Mouse (Mus musculus) limb, embryonic 12.5 days (tissue): Measurements from ENCODE around the gene Nod2. TPM values are rescaled to one million over a fixed set of nuclear protein-coding genes. Genes with fewer than 3 reads are reported as not detected.
"Not testable (repeated sequence)": the region's sequence is repeated elsewhere in the genome, so short reads cannot be mapped to it uniquely, and the experiment has no call there.

Experiments
- ATAC-seq: fragments of 200-750 bp; cut with Nextera tagmentation; 2 replicates; pipeline ENCODE4 v1.8.0; 2017; ENCODE audit warnings: low read depth, moderate TSS enrichment; ENCODE audit not compliant: insufficient number of reproducible peaks, insufficient read depth, low FRiP score, low TSS enrichment
- H3K27ac ChIP-seq: fragments of 300-500 bp; sonication (generic); 2 replicates; pipeline ENCODE4 v1.5.1; 2016; ENCODE audit warnings: mild to moderate bottlenecking, moderate library complexity
- H3K27me3 ChIP-seq: fragments of 300-500 bp; sonication (generic); 2 replicates; pipeline ENCODE4 v1.6.1; 2016; ENCODE audit warnings: mild to moderate bottlenecking, moderate library complexity
- H3K36me3 ChIP-seq: fragments of 300-500 bp; sonication (generic); 2 replicates; pipeline ENCODE4 v1.6.1; 2016; ENCODE audit warnings: mild to moderate bottlenecking, moderate library complexity
- H3K4me1 ChIP-seq: fragments of 300-500 bp; sonication (generic); replicated peaks from 2 replicates; pipeline ENCODE4 v1.6.1; 2016
- H3K4me2 ChIP-seq: fragments of 300-500 bp; sonication (generic); 2 replicates; pipeline ENCODE4 v1.6.1; 2016; ENCODE audit warnings: mild to moderate bottlenecking, moderate library complexity
- H3K4me3 ChIP-seq: fragments of 300-500 bp; sonication (generic); replicated peaks from 2 replicates; pipeline ENCODE4 v1.5.1; 2016; ENCODE audit warnings: mild to moderate bottlenecking
- H3K9ac ChIP-seq: fragments of 300-500 bp; sonication (generic); replicated peaks from 2 replicates; pipeline ENCODE4 v1.6.1; 2016; ENCODE audit warnings: mild to moderate bottlenecking, moderate library complexity
- H3K9me3 ChIP-seq: fragments of 300-500 bp; sonication (generic); 2 replicates; pipeline ENCODE4 v1.6.1; 2016; ENCODE audit warnings: mild to moderate bottlenecking, moderate library complexity
- WGBS: fragments of 180-500 bp; shearing (Covaris S2); methylation state at CpG from one replicate; pipeline ENCODE4 v1.1.7; 2016; 5-methylcytosine and 5-hydroxymethylcytosine counted together
- polyA plus RNA-seq: library from polyadenylated mRNA; unstranded; fragments of >200 nt; fragmentation: Nextera tagmentation; extraction: Ambion mirVana; gene quantifications from 2 replicates; pipeline ENCODE4 v1.2.1, GENCODE M21; 2016

Nod2 gene
- polyA plus RNA-seq, 1 experiment from 2014 or later = 0.18 TPM

GRCm38 (mm10) chr8:88633343-88633765 is 13.8 kb upstream of the Nod2 start:
- H3K9ac ChIP-seq = no peak overlapping the region
- peaks cover 5% of the 10 kb centered on the region for H3K4me1 ChIP-seq
- H3K36me3 ChIP-seq = no peaks in the 10 kb centered on the region
- no peak overlapping the region for H3K4me2 ChIP-seq
- peaks cover 9% of the 10 kb centered on the region for H3K27me3 ChIP-seq
- ATAC-seq = no peak
- no peak overlapping the region for H3K27ac ChIP-seq
- 83% methylated on average over 6 of the region's 7 CpGs for WGBS
- no peaks in the 10 kb centered on the region for H3K9me3 ChIP-seq
- H3K4me3 ChIP-seq = no peak overlapping the region

GRCm38 (mm10) chr8:88635474-88636397 is 11.4 kb upstream of the Nod2 start, which contains the start of gene Snx20:
TSS of gene Snx20 (minus strand) at chr8:88636128.
- no peak within 1 kb of the TSS for H3K27ac ChIP-seq
- ATAC-seq = no peak

GRCm38 (mm10) chr8:88637092-88638000 is 9.8 kb upstream of the Nod2 start:
- ATAC-seq = no peak
- H3K27ac ChIP-seq = no peak overlapping the region
- H3K27me3 ChIP-seq = no peaks in the 10 kb centered on the region
- H3K9me3 ChIP-seq = no peaks in the 10 kb centered on the region
- H3K9ac ChIP-seq = no peak overlapping the region
- no peaks in the 10 kb centered on the region for H3K36me3 ChIP-seq
- no peak overlapping the region for H3K4me2 ChIP-seq
- H3K4me1 ChIP-seq = no peaks in the 10 kb centered on the region
- WGBS = 74% methylated on average over 9 of the region's 9 CpGs
- H3K4me3 ChIP-seq = no peak overlapping the region

More at GRCm38 (mm10) chr8:88635474-88636397, 11.4 kb upstream of the Nod2 start, which contains the start of gene Snx20:
- H3K4me3 ChIP-seq = no peak within 1 kb of the TSS
- H3K36me3 ChIP-seq = no peaks in the 10 kb centered on the region
- WGBS = 84% methylated on average over 14 of the region's 14 CpGs
- no peak within 1 kb of the TSS for H3K4me2 ChIP-seq
- no peaks in the 10 kb centered on the region for H3K9me3 ChIP-seq
- no peaks in the 10 kb centered on the region for H3K4me1 ChIP-seq
- H3K9ac ChIP-seq = no peak within 1 kb of the TSS
- no peaks in the 10 kb centered on the region for H3K27me3 ChIP-seq

GRCm38 (mm10) chr8:88638908-88639307 is 8.2 kb upstream of the Nod2 start:
- no peaks in the 10 kb centered on the region for H3K27me3 ChIP-seq
- H3K27ac ChIP-seq = no peak overlapping the region
- H3K9me3 ChIP-seq = no peaks in the 10 kb centered on the region
- H3K4me2 ChIP-seq = no peak overlapping the region
- no peaks in the 10 kb centered on the region for H3K4me1 ChIP-seq
- H3K36me3 ChIP-seq = no peaks in the 10 kb centered on the region
- ATAC-seq = no peak
- no peak overlapping the region for H3K9ac ChIP-seq
- WGBS = 92% methylated on average over 3 of the region's 3 CpGs
- no peak overlapping the region for H3K4me3 ChIP-seq

- peaks cover 12% of the 10 kb centered on the region for H3K4me1 ChIP-seq
- no peak for ATAC-seq
- no peak overlapping the region for H3K9ac ChIP-seq
- no peak overlapping the region for H3K27ac ChIP-seq
- no peak overlapping the region for H3K4me2 ChIP-seq
- peaks cover under 1% of the 10 kb centered on the region for H3K27me3 ChIP-seq
- 85% methylated on average over 5 of the region's 5 CpGs for WGBS
- H3K9me3 ChIP-seq = no peaks in the 10 kb centered on the region
- no peak overlapping the region for H3K4me3 ChIP-seq
- no peaks in the 10 kb centered on the region for H3K36me3 ChIP-seq
These were observed 4.2 kb upstream of the Nod2 start for GRCm38 (mm10) chr8:88642734-88643564.

- peaks cover 9% of the 10 kb centered on the region for H3K27me3 ChIP-seq
These were observed 1.2 kb downstream of the Nod2 start for GRCm38 (mm10) chr8:88648322-88648721.

GRCm38 (mm10) chr8:88650016-88650708 is 3.0 kb downstream of the Nod2 start:
- H3K4me2 ChIP-seq = no peak overlapping the region
- 81% methylated on average over 6 of the region's 6 CpGs for WGBS
- peaks cover 9% of the 10 kb centered on the region for H3K27me3 ChIP-seq
- no peak overlapping the region for H3K27ac ChIP-seq
- no peak overlapping the region for H3K4me3 ChIP-seq
- no peak overlapping the region for H3K9ac ChIP-seq
- no peaks in the 10 kb centered on the region for H3K9me3 ChIP-seq
- H3K4me1 ChIP-seq = peaks cover 15% of the 10 kb centered on the region
- no peak for ATAC-seq
- no peaks in the 10 kb centered on the region for H3K36me3 ChIP-seq

More at GRCm38 (mm10) chr8:88648322-88648721, 1.2 kb downstream of the Nod2 start:
- Histone ChIP-seq H3K4me2 (no peak overlapping the region), H3K4me3 (no peak overlapping the region), H3K4me1 (peaks cover 15% of the 10 kb centered on the region), H3K27ac (no peak overlapping the region), H3K36me3 (no peaks in the 10 kb centered on the region), H3K9me3 (no peaks in the 10 kb centered on the region), H3K9ac (no peak overlapping the region)
- no peak for ATAC-seq

GRCm38 (mm10) chr8:88651122-88651521 is 4.0 kb downstream of the Nod2 start:
- not testable (repeated sequence) for H3K27me3 ChIP-seq, H3K36me3 ChIP-seq, H3K9me3 ChIP-seq, H3K27ac ChIP-seq, H3K9ac ChIP-seq, H3K4me2 ChIP-seq, ATAC-seq, H3K4me3 ChIP-seq
- 63% methylated on average over 4 of the region's 4 CpGs for WGBS
- peaks cover 15% of the 10 kb centered on the region for H3K4me1 ChIP-seq

GRCm38 (mm10) chr8:88655334-88655733 is 8.2 kb downstream of the Nod2 start:
- ATAC-seq = no peak
- no peak overlapping the region for H3K4me2 ChIP-seq
- H3K27ac ChIP-seq = no peak overlapping the region
- H3K4me1 ChIP-seq = no peaks in the 10 kb centered on the region; the same call in 1 of the 2 replicates
- no peaks in the 10 kb centered on the region for H3K36me3 ChIP-seq
- H3K27me3 ChIP-seq = no peaks in the 10 kb centered on the region
- no peak overlapping the region for H3K4me3 ChIP-seq
- H3K9ac ChIP-seq = no peak overlapping the region
- no peaks in the 10 kb centered on the region for H3K9me3 ChIP-seq

- no peak for ATAC-seq
- no peaks in the 10 kb centered on the region for H3K4me1 ChIP-seq
- H3K9ac ChIP-seq = no peak overlapping the region
- H3K9me3 ChIP-seq = no peaks in the 10 kb centered on the region
- WGBS = 86% methylated on average over 3 of the region's 3 CpGs
- no peak overlapping the region for H3K4me2 ChIP-seq
- H3K27me3 ChIP-seq = 0 out of 2 replicates have a peak, but pooled peaks cover 3% of the 10 kb centered on the region
- no peak overlapping the region for H3K4me3 ChIP-seq
- H3K36me3 ChIP-seq = no peaks in the 10 kb centered on the region
- no peak overlapping the region for H3K27ac ChIP-seq
These were observed 12.8 kb downstream of the Nod2 start for GRCm38 (mm10) chr8:88659873-88660272.
